Mouse (Mus musculus) heart, postnatal 0 days (tissue): ENCODE measurements around the gene Bri3.

ENCODE experiments used
- CTCF ChIP-seq: IDR thresholded peaks from 2 replicates; pipeline ENCODE4 v1.5.1; 2016; ENCODE audit warnings: antibody characterized with exemption, control low read depth, low read depth
- EP300 ChIP-seq: IDR thresholded peaks from 2 replicates; pipeline ENCODE4 v1.6.1; 2016; ENCODE audit warnings: antibody characterized with exemption, low read depth

- TF ChIP-seq CTCF: no peak
- no peak for TF ChIP-seq EP300
Observed at GRCm38 (mm10) chr5:144251876-144252577, 7.8 kb downstream of the Bri3 start.
